Mouse (Mus musculus) brain, embryonic 14.5 days (tissue): ENCODE results near the gene Armcx6.
"Not testable (repeated sequence)": the region's sequence is repeated elsewhere in the genome, so short reads cannot be mapped to it uniquely, and the experiment has no call there.

Experiments
- CTCF ChIP-seq: fragments of 200-500 bp; IDR thresholded peaks from 2 replicates; pipeline ENCODE4 v1.5.1; 2012; ENCODE audit warnings: inconsistent platforms, mild to moderate bottlenecking, moderate library complexity, borderline replicate concordance; ENCODE audit not compliant: insufficient read depth, insufficient read length; ENCODE audit errors: extremely low read depth
- POLR2A ChIP-seq: fragments of 200-500 bp; IDR thresholded peaks from 2 replicates; pipeline ENCODE4 v1.6.1; 2012; ENCODE audit warnings: mild to moderate bottlenecking, inconsistent platforms, borderline replicate concordance; ENCODE audit not compliant: poor library complexity, insufficient read depth, insufficient read length, severe bottlenecking; ENCODE audit errors: extremely low read depth

DNA sequence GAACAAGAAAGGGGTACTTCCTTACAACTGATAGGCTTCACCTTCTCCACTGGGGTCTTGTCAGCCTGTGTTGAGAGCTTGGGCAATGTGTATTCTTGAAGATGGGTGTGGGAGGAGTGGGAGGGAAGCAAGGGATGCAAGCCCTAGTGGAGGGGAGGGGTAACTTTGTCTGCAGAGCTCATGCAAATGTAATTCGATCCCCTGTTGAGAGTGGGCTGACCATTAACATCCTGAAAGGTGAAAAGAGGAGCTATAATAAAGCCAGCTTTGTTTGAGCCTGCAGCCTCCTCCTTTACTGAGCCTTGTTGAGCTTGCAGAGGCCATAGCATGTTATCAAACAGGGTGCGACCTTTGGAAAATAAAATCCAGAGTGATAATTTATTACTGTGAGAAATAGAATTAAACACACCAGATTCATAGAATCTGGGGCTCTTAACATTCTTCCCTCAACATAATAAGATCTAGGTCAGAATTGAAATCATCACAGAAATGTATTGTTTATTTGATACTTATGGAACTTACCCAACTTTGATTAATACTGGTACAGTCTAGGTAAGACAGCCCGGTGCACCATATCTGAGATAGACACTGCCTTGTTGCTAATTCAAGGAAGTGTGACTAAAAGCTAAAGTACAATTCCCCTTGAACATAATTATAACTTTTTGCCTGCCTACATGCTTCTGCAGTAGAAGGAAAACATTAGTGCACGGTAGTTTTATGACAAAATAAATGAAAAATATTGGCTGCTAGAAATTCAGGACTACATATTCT lies 12.4 kb upstream of the Armcx6 start:
- not testable (repeated sequence) for TF ChIP-seq CTCF, POLR2A
